Mouse (Mus musculus) ES-Bruce4 (cell line): ENCODE data around the gene Tmem170.
A peak's percentile ranks its signal among the peaks of the same experiment; 100 is the strongest.

ENCODE experiments used
- CTCF ChIP-seq: IDR thresholded peaks from one replicate; pipeline ENCODE4 v1.8.1; 2011; ENCODE audit warnings: low read depth, low read length
- POLR2A ChIP-seq: IDR thresholded peaks from one replicate; pipeline ENCODE4 v1.8.1; 2011; ENCODE audit warnings: low read length; ENCODE audit not compliant: insufficient read depth

GRCm38 (mm10) chr8:111919663-111920062 lies 43.1 kb upstream of the Tmem170 start:
- TF ChIP-seq POLR2A (no peak), CTCF (peak; percentile 82)
